Mouse (Mus musculus) testis, adult 2 months (tissue): ENCODE measurements around the gene Tmem39a.

ENCODE experiments used
- CTCF ChIP-seq: fragments of 200-500 bp; IDR thresholded peaks from 2 replicates; pipeline ENCODE4 v1.5.1; 2012; ENCODE audit warnings: low read depth, mild to moderate bottlenecking, inconsistent platforms, low read length, moderate library complexity; ENCODE audit not compliant: control insufficient read depth, insufficient read depth, insufficient replicate concordance
- POLR2A ChIP-seq: fragments of 200-500 bp; IDR thresholded peaks from 2 replicates; pipeline ENCODE4 v1.6.1; 2012; ENCODE audit warnings: low read depth, mild to moderate bottlenecking, inconsistent platforms, low read length, moderate library complexity; ENCODE audit not compliant: control insufficient read depth

- TF ChIP-seq CTCF (no peak), POLR2A (no peak)
These were observed 10.5 kb upstream of the Tmem39a start for GRCm38 (mm10) chr16:38548000-38548399.
